Mouse (Mus musculus): Measurements from ENCODE around the gene En2. TPM values are rescaled to one million over a fixed set of nuclear protein-coding genes. Genes with fewer than 3 reads are reported as not detected.

The En2 gene
- polyA plus RNA-seq, 1 experiment from 2014 or later: not detected

Other genes with a start within 250 kb of the En2 start
- 222 and 228 TPM in 2 replicates for gene Insig1, start 94.3 kb upstream of the En2 start, polyA plus RNA-seq (2015; fragmentation: Nextera tagmentation; extraction: Ambion mirVana)
- gene Cnpy1, start 80.1 kb downstream of the En2 start, polyA plus RNA-seq (2015; fragmentation: Nextera tagmentation; extraction: Ambion mirVana): 0.48 and 0.54 TPM in 2 replicates
- 9.9 and 10.0 TPM in 2 replicates for gene Rbm33, start 151.4 kb downstream of the En2 start, polyA plus RNA-seq (2015; fragmentation: Nextera tagmentation; extraction: Ambion mirVana)

All from intestine, embryonic 15.5 days (tissue).